Comparison of ENCODE assay signal across 8 mouse cellular contexts in the genomic region with DNA sequence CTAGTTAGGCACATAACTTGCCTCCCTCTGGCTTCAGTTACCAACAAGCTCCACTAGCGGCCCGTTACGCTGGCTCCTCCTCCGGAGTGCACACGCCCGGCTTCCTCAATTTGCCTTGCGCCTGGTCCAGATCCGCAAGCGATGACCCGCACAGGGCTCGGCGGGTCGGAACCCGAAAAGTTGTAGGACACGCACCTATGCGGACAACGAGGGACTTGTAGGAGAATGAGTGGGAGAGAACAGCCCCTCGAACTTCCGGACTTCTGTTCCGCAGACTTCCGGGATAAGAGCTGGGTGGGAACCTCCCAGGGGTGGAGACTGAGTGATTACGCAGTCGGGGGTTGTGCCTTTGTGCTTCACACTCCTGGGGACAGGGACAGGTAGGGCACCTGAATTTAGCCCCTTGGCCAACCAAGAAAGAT. TPM values are rescaled to one million over a fixed set of nuclear protein-coding genes. Genes with fewer than 3 reads are reported as not detected.
A peak's percentile ranks its signal among the peaks of the same experiment; 100 is the strongest.
DNase-seq lines count a peak whose midpoint lies in the region; ATAC-seq and TF ChIP-seq lines count a peak whose summit lies in the region.

Gene Cybc1, minus strand, starts transcription at position 305 of the 422 bp plus-strand sequence.

- H3K27ac ChIP-seq in forebrain, postnatal 0 days (ENCODE audit: low read depth, low read length) = peak within 1 kb of the TSS; percentile 64
- H3K27ac ChIP-seq in layer of hippocampus, adult 2 months = peak within 1 kb of the TSS; percentile 81
- peak within 1 kb of the TSS; percentile 74 for H3K27ac ChIP-seq in lung, embryonic 14.5 days (ENCODE audit: low read depth)

- peak; percentile 36 for TF ChIP-seq CTCF in forebrain, postnatal 0 days (IDR thresholded peaks at IDR 0.05; ENCODE audit: low read depth)
- TF ChIP-seq CTCF in layer of hippocampus, adult 2 months (conservative IDR thresholded peaks at IDR 0.05) = peak; percentile 67
- peak; percentile 18; the same call in 1 of the 2 replicates for TF ChIP-seq CTCF in lung, embryonic 14.5 days (IDR thresholded peaks at IDR 0.05; ENCODE audit: low read depth)

- H3K4me3 ChIP-seq in forebrain, postnatal 0 days (ENCODE audit: low read depth, low read length) = peak within 1 kb of the TSS; percentile 66
- peak within 1 kb of the TSS; percentile 91 for H3K4me3 ChIP-seq in layer of hippocampus, adult 2 months
- H3K4me3 ChIP-seq in lung, embryonic 14.5 days (ENCODE audit: low read depth, low read length) = peak within 1 kb of the TSS; percentile 59

- H3K4me2 ChIP-seq in forebrain, postnatal 0 days (ENCODE audit: low read depth) = peak within 1 kb of the TSS; percentile 83
- H3K4me2 ChIP-seq in lung, embryonic 14.5 days = peak within 1 kb of the TSS; percentile 63

- peaks cover 26% of the 10 kb centered on the region for H3K36me3 ChIP-seq in forebrain, postnatal 0 days (ENCODE audit: insufficient read depth)
- peaks cover 32% of the 10 kb centered on the region for H3K36me3 ChIP-seq in lung, embryonic 14.5 days (ENCODE audit: insufficient read depth)

- peak within 1 kb of the TSS; percentile 66 for H3K9ac ChIP-seq in forebrain, postnatal 0 days
- H3K9ac ChIP-seq in lung, embryonic 14.5 days = peak within 1 kb of the TSS; percentile 61

- peak; percentile 80 for DNase-seq in MEL-GATA-1-ER (ENCODE audit: extremely low read depth, low read depth)
- DNase-seq in cerebellum, adult 18-20 months = peak; percentile 73 to 85
- DNase-seq in forebrain, postnatal 0 days = peak; percentile 85
- DNase-seq in heart, postnatal 36 days = peak; percentile 76 to 83
- DNase-seq in layer of hippocampus, adult 2 months (ENCODE audit: low spot score in 2 of 2) = peak; percentile 63 to 80
- DNase-seq in lung, embryonic 14.5 days = peak; percentile 87
- DNase-seq in thymus, adult 18-20 months = peak; percentile 72 to 87

- no peaks in the 10 kb centered on the region for H3K9me3 ChIP-seq in forebrain, postnatal 0 days (ENCODE audit: low read length)
- H3K9me3 ChIP-seq in lung, embryonic 14.5 days (ENCODE audit: low read depth, low read length) = no peaks in the 10 kb centered on the region

- H3K4me1 ChIP-seq in forebrain, postnatal 0 days (ENCODE audit: insufficient read depth) = peaks cover 13% of the 10 kb centered on the region
- peaks cover 3% of the 10 kb centered on the region; the same call in 1 of the 2 replicates for H3K4me1 ChIP-seq in lung, embryonic 14.5 days (ENCODE audit: insufficient read depth)

- intact Hi-C loops in heart, postnatal 36 days (cut with DNase I) = loop anchor here (2.0 kb wide), 1 partner anchor 20 kb away; no protein-coding TSS in a partner anchor

- under 1% methylated on average over 23 of the region's 23 CpGs for WGBS in forebrain, postnatal 0 days
- WGBS in lung, embryonic 14.5 days = under 1% methylated on average over 23 of the region's 23 CpGs

- no peaks in the 10 kb centered on the region for H3K27me3 ChIP-seq in forebrain, postnatal 0 days (ENCODE audit: insufficient read depth, low read length)
- no peaks in the 10 kb centered on the region for H3K27me3 ChIP-seq in lung, embryonic 14.5 days (ENCODE audit: insufficient read depth, low read length)

- ATAC-seq in forebrain, postnatal 0 days = peak; percentile 94
- peak; percentile 92 for ATAC-seq in lung, embryonic 14.5 days (ENCODE audit: insufficient read depth)
- peak; percentile 80 for ATAC-seq in neutrophil, adult 5-6 weeks (ENCODE audit: extremely low read depth, insufficient number of reproducible peaks, low FRiP score, poor library complexity, severe bottlenecking)

RNA-seq across cellular contexts. Expression of gene Cybc1, which starts in this region (rescaled TPM):
- 28.0 and 29.1 TPM in 2 replicates for total RNA-seq in forebrain, postnatal 0 days (2014; rRNA removed)
- polyA plus RNA-seq in forebrain, postnatal 0 days (2015; fragmentation: Nextera tagmentation; extraction: Ambion mirVana) = 19.7 TPM in 2 replicates
- total RNA-seq in heart, postnatal 36 days (2021) = 10 to 100 TPM in 1 of 2 experiments, 1 to 10 TPM in 1; 7.5 to 10.9 TPM
- total RNA-seq in layer of hippocampus, adult 2 months (2021) = 10 to 100 TPM; 20.5 to 21.4 TPM
- 29.1 and 35.7 TPM in 2 replicates for polyA plus RNA-seq in lung, embryonic 14.5 days (2014; fragmentation: Nextera tagmentation; extraction: Ambion mirVana)
- 116 and 134 TPM in 2 replicates for total RNA-seq in neutrophil, adult 5-6 weeks (2017)

Comparison
In these comparisons a context has a peak if more than half of its experiments do, and no peak if none do; other contexts are left out.
1. Peak in every context shown above with its lines: DNase-seq, ATAC-seq, H3K4me3 ChIP-seq and H3K27ac ChIP-seq.